Mouse (Mus musculus) testis, adult 2 months (tissue): Measurements from ENCODE around the gene B3galnt2. TPM values are rescaled to one million over a fixed set of nuclear protein-coding genes. Genes with fewer than 3 reads are reported as not detected.
A peak's percentile ranks its signal among the peaks of the same experiment; 100 is the strongest.

Source experiments
- H3K27ac ChIP-seq: fragments of 200-500 bp; 2 replicates; pipeline ENCODE4 v1.5.1; 2012; ENCODE audit warnings: low read depth, low read length; ENCODE audit not compliant: control insufficient read depth, insufficient read depth
- H3K27me3 ChIP-seq: fragments of 200-500 bp; 2 replicates; pipeline ENCODE4 v1.6.1; 2012; ENCODE audit warnings: mild to moderate bottlenecking, low read length, moderate library complexity; ENCODE audit not compliant: control insufficient read depth, insufficient read depth
- H3K36me3 ChIP-seq: fragments of 200-500 bp; 2 replicates; pipeline ENCODE4 v1.6.1; 2012; ENCODE audit warnings: mild to moderate bottlenecking, low read length; ENCODE audit not compliant: control insufficient read depth, insufficient read depth
- H3K4me1 ChIP-seq: fragments of 200-500 bp; 2 replicates; pipeline ENCODE4 v1.6.1; 2012; ENCODE audit warnings: low read length; ENCODE audit not compliant: control insufficient read depth, insufficient read depth
- H3K4me3 ChIP-seq: fragments of 200-500 bp; 2 replicates; pipeline ENCODE4 v1.5.1; 2012; ENCODE audit warnings: low read depth, mild to moderate bottlenecking, low read length, moderate library complexity, mixed read lengths; ENCODE audit not compliant: control insufficient read depth
- CTCF ChIP-seq: fragments of 200-500 bp; IDR thresholded peaks from 2 replicates; pipeline ENCODE4 v1.5.1; 2012; ENCODE audit warnings: low read depth, mild to moderate bottlenecking, inconsistent platforms, low read length, moderate library complexity; ENCODE audit not compliant: control insufficient read depth, insufficient read depth, insufficient replicate concordance
- POLR2A ChIP-seq: fragments of 200-500 bp; IDR thresholded peaks from 2 replicates; pipeline ENCODE4 v1.6.1; 2012; ENCODE audit warnings: low read depth, mild to moderate bottlenecking, inconsistent platforms, low read length, moderate library complexity; ENCODE audit not compliant: control insufficient read depth
- polyA plus RNA-seq: library from polyadenylated mRNA; depleted of rRNA; stranded (reverse); fragments of >200 nt; gene quantifications from 2 replicates; pipeline ENCODE4 v1.2.3, GENCODE M21; 2012; rRNA removed

B3galnt2 gene
- polyA plus RNA-seq, 1 experiment: 9.8 TPM

DNA sequence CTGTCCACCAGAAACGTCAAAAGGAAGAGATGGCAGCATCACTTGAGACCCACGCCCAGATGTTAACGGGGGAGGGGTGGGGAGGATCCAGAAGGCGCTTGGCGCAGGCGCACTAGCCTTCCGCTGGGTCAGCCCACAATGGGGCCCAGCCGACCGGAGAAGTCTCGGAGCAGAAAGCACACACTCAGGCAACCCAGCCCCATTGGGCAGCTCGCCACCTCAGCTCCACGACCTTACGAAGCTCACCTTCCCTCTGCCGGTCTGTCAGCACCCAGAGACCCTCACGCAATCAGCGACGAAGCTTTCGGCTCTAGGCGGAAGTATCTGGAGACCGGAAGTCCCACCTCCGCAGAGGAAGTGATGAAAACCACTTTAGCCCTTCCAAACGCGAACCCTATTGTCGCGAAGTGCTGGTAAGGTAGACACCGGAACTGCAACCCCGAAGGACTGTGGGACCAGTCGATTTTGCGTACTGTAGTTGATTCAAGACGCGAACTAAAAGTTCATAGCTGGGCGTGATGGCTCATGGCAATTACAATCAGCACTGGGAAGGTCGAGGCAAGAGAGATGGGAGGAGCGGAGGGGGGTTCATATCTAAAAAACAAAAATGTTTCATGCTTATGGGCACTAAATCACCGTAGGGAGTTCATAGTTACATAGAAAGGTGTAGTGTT, 85.2 kb downstream of the B3galnt2 start, which contains the start of gene Tbce:
TSS of gene Tbce (minus strand) at position 347 of the 674 bp plus-strand sequence.
- Histone ChIP-seq H3K27me3 (no peaks in the 10 kb centered on the region), H3K4me3 (peak within 1 kb of the TSS; percentile 87), H3K36me3 (no peaks in the 10 kb centered on the region), H3K4me1 (peaks cover 3% of the 10 kb centered on the region), H3K27ac (peak within 1 kb of the TSS; percentile 88)
- TF ChIP-seq CTCF (no peak), POLR2A (peak; percentile 92)

DNA sequence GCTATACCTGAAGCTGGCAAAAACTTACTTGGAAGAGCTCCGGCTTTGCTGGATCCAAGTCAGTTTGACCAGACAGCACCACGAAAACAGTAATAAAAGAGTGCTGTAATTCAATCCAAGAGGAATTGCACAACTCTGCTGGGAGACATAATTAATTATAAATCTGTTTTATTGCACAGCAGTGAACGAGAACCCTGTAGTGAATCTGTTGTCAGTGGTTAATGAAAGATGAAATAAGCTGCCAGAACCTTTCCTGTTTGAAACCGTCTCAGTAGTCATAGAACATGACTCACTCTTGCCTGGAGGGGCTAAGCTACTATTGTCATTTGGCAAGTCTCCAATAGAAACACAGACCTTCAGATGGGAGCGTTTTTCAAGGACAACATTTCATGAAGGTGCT, 85.9 kb downstream of the B3galnt2 start:
- peaks cover 3% of the 10 kb centered on the region for H3K4me1 ChIP-seq
- no peaks in the 10 kb centered on the region for H3K36me3 ChIP-seq
- TF ChIP-seq POLR2A (no peak), CTCF (no peak)
- peak overlapping the region; percentile 70 for H3K4me3 ChIP-seq
- H3K27me3 ChIP-seq: no peaks in the 10 kb centered on the region
- peak overlapping the region; percentile 21; the same call in 1 of the 2 replicates for H3K27ac ChIP-seq

- no peak overlapping the region for H3K27ac ChIP-seq
- TF ChIP-seq CTCF (no peak), POLR2A (no peak)
- H3K27me3 ChIP-seq: no peaks in the 10 kb centered on the region
- no peak overlapping the region for H3K4me3 ChIP-seq
- peaks cover 3% of the 10 kb centered on the region for H3K4me1 ChIP-seq
- no peaks in the 10 kb centered on the region for H3K36me3 ChIP-seq
These were observed 89.6 kb downstream of the B3galnt2 start for GRCm38 (mm10) chr13:14043851-14044250.

DNA sequence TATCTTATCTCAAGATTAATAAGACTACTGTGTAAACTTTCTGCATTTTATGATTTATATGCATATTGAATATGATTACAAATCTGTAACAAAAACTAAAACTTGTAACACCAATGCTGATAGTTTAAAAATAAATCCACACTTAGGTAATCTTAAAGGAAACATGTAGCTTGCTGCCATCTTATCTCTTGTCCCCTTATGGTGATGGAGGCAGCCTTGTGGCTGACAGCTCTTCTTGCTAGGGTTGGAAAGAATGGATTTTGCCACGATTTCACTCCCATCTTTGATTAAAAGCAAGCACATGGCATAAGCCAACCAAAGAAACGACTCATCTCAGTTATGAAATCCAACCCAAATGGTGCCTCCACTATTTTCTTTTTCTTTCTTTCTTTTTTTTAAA, 90.3 kb downstream of the B3galnt2 start:
- no peak overlapping the region for H3K27ac ChIP-seq
- no peaks in the 10 kb centered on the region for H3K27me3 ChIP-seq
- H3K36me3 ChIP-seq: no peaks in the 10 kb centered on the region
- H3K4me1 ChIP-seq: peaks cover 3% of the 10 kb centered on the region
- no peak overlapping the region for H3K4me3 ChIP-seq
- no peak for TF ChIP-seq CTCF
- no peak for TF ChIP-seq POLR2A

Other genes starting within 250 kb of the B3galnt2 start
- gene Gng4, start 170.4 kb upstream of the B3galnt2 start, polyA plus RNA-seq: 0.19 TPM in 1 of 2 replicates, not detected in the other
- 14.4 and 15.9 TPM in 2 replicates for gene Tbce, start 85.2 kb downstream of the B3galnt2 start, polyA plus RNA-seq
- 10.8 and 10.9 TPM in 2 replicates for gene Arid4b, start 108.8 kb downstream of the B3galnt2 start, polyA plus RNA-seq
- gene Ggps1, start 109.0 kb downstream of the B3galnt2 start, polyA plus RNA-seq: 8.9 and 11.2 TPM in 2 replicates